Mouse (Mus musculus): ENCODE results near the gene Mzf1. TPM values are rescaled to one million over a fixed set of nuclear protein-coding genes. Genes with fewer than 3 reads are reported as not detected.

The Mzf1 gene
- polyA plus RNA-seq, 1 experiment from 2014 or later, result 4.0 TPM

DNA sequence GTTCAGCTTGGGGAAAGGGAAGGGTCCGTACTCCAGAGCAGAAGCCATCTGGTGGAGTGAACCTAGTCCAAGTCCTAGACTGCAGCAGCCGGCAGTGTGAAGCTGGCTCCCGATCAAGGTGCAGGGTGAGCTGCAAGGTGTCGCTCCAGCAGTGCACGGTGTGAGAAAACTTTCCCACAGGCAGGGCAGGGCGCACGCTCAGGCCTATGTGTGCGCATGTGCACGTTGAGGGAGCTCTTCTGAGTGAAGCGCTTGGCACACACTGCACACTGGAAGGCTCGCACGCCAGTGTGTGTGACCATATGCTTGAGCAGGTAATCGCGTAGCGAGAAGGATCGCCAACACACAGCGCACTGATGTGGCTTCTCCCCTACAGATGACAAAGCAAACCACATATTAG, 48.6 kb downstream of the Mzf1 start:
- H3K9me3 ChIP-seq (ENCODE audit: control insufficient read depth, low read length), result no peaks in the 10 kb centered on the region
- no peak overlapping the region for H3K27ac ChIP-seq (ENCODE audit: low read depth, low read length)
- DNase-seq (ENCODE audit: low spot score) (no peak), ATAC-seq (replicated peaks; ENCODE audit: low FRiP score) (no peak)
- no peak overlapping the region for H3K4me2 ChIP-seq (ENCODE audit: low read depth, low read length, severe bottlenecking)
- H3K27me3 ChIP-seq (ENCODE audit: control insufficient read depth, insufficient read depth, low read length), result no peaks in the 10 kb centered on the region
- 92% methylated on average over 17 of the region's 17 CpGs for WGBS
- H3K4me1 ChIP-seq (replicated peaks; ENCODE audit: control insufficient read depth, insufficient read depth, low read length), result peaks cover 13% of the 10 kb centered on the region
- H3K9ac ChIP-seq (ENCODE audit: low read length), result no peak overlapping the region
- H3K4me3 ChIP-seq (ENCODE audit: low read depth, low read length), result no peak overlapping the region
- peaks cover 10% of the 10 kb centered on the region; the same call in 1 of the 2 replicates for H3K36me3 ChIP-seq (ENCODE audit: control insufficient read depth, insufficient read depth, low read length)

DNA sequence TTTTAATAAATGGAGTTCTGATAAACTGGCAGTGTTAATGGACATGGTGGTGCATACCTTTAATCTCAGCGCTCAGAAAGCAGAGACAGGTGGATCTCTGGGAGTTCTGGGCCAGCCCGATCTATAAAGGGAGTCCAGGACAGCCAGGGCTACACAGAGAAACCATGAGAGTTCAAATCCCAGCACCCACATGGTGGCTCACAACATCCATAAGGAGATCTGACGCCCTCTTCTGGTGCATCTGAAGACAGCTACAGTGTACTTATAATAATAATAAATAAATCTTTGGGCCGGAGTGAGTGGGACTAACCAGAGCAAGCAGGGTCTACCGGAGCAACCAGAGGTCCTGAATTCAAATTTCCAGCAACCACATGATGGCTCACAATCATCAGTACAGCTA, 51.2 kb downstream of the Mzf1 start:
- H3K27me3 ChIP-seq (ENCODE audit: control insufficient read depth, insufficient read depth, low read length), result no peaks in the 10 kb centered on the region
- H3K4me3 ChIP-seq (ENCODE audit: low read depth, low read length), result no peak overlapping the region
- ATAC-seq (replicated peaks; ENCODE audit: low FRiP score) (no peak), DNase-seq (ENCODE audit: low spot score) (no peak)
- H3K36me3 ChIP-seq (ENCODE audit: control insufficient read depth, insufficient read depth, low read length), result peaks cover 10% of the 10 kb centered on the region; the same call in 1 of the 2 replicates
- H3K9me3 ChIP-seq (ENCODE audit: control insufficient read depth, low read length), result no peaks in the 10 kb centered on the region
- no peak overlapping the region for H3K27ac ChIP-seq (ENCODE audit: low read depth, low read length)
- 78% methylated on average over 5 of the region's 5 CpGs for WGBS
- H3K9ac ChIP-seq (ENCODE audit: low read length), result no peak overlapping the region
- H3K4me1 ChIP-seq (replicated peaks; ENCODE audit: control insufficient read depth, insufficient read depth, low read length), result peaks cover 7% of the 10 kb centered on the region; the same call in 1 of the 2 replicates
- no peak overlapping the region for H3K4me2 ChIP-seq (ENCODE audit: low read depth, low read length, severe bottlenecking)

DNA sequence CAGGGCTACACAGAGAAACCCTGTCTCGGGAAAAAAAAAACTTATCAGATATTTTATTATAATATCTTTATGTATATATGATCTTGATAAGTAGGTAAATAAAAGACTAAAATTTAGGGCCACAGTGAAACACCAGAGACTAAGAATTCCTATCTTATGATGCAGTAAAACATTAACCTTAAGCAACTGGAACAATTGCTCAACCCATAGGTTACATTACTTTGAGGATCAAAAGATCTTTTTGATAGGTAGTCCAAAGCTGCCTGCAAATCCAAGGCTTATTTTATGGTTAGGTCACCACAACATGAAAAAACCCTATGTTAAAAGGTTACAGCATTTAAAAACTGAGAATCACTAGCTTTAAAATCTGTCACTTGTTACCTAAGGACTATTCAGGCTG, 53.0 kb downstream of the Mzf1 start:
- Histone ChIP-seq H3K36me3 (ENCODE audit: control insufficient read depth, insufficient read depth, low read length) (peaks cover 5% of the 10 kb centered on the region; the same call in 1 of the 2 replicates), H3K27me3 (ENCODE audit: control insufficient read depth, insufficient read depth, low read length) (no peaks in the 10 kb centered on the region), H3K9me3 (ENCODE audit: control insufficient read depth, low read length) (no peaks in the 10 kb centered on the region), H3K4me2 (ENCODE audit: low read depth, low read length, severe bottlenecking) (no peak overlapping the region), H3K4me3 (ENCODE audit: low read depth, low read length) (no peak overlapping the region), H3K27ac (ENCODE audit: low read depth, low read length) (no peak overlapping the region), H3K9ac (ENCODE audit: low read length) (no peak overlapping the region), H3K4me1 (replicated peaks; ENCODE audit: control insufficient read depth, insufficient read depth, low read length) (no peaks in the 10 kb centered on the region)
- 83% methylated on average over 1 of the region's 1 CpGs for WGBS
- ATAC-seq (replicated peaks; ENCODE audit: low FRiP score) (no peak), DNase-seq (ENCODE audit: low spot score) (no peak)

DNA sequence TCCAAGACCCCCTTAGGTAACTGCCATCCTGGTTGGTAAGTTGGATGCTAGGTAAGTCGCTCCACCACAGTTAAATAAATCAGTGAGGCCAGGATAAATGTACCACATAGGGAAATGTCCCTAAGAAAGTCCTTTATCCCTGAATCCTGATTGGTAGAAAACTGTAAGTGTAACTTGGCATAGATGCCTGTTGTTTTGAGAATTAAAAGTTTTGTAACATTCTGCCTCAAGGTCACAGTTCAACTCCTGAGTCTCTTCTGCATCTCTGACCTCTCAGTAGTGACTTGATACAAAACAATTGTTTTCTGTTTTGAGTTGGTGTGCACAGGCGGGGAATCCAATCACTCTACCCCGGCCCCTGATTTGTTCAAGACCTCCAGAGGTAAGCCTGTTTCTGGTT, 55.7 kb downstream of the Mzf1 start, which contains the start of gene Trim28:
Gene Trim28 (plus strand): TSS at position 264 of the 400 bp plus-strand sequence.
- no peaks in the 10 kb centered on the region for H3K9me3 ChIP-seq (ENCODE audit: control insufficient read depth, low read length)
- no peak for ATAC-seq (replicated peaks; ENCODE audit: low FRiP score)
- DNase-seq (ENCODE audit: low spot score), result no peak
- WGBS, result 89% methylated on average over 3 of the region's 3 CpGs
- no peaks in the 10 kb centered on the region for H3K36me3 ChIP-seq (ENCODE audit: control insufficient read depth, insufficient read depth, low read length)
- no peaks in the 10 kb centered on the region for H3K4me1 ChIP-seq (replicated peaks; ENCODE audit: control insufficient read depth, insufficient read depth, low read length)
- H3K27ac ChIP-seq (ENCODE audit: low read depth, low read length), result no peak within 1 kb of the TSS
- no peak within 1 kb of the TSS for H3K9ac ChIP-seq (ENCODE audit: low read length)
- no peak within 1 kb of the TSS for H3K4me2 ChIP-seq (ENCODE audit: low read depth, low read length, severe bottlenecking)
- H3K4me3 ChIP-seq (ENCODE audit: low read depth, low read length), result no peak within 1 kb of the TSS
- no peaks in the 10 kb centered on the region for H3K27me3 ChIP-seq (ENCODE audit: control insufficient read depth, insufficient read depth, low read length)

DNA sequence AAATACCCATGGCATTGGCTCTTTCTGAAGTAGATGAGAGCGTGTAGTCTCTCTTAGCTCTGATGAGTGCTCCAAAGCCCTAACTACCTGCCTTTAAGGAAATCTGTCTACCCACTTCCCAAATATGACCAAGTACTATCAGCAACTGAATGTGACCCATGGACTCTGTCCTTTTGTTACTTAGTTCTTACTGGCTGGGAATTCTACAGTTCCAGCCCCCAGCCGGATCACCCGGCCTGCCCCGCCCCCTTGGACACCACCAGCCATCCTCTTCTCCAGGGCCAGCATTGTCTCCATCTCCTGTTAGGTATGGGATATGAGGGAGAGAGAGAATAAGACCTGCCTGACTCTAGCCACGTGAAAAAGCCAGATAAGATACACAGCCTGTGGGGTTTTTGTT, 56.5 kb downstream of the Mzf1 start, which contains the start of gene Slc27a5:
Gene Slc27a5 (minus strand): TSS at position 140 of the 400 bp plus-strand sequence.
- 75% methylated on average over 5 of the region's 5 CpGs for WGBS
- Histone ChIP-seq H3K27me3 (ENCODE audit: control insufficient read depth, insufficient read depth, low read length) (no peaks in the 10 kb centered on the region), H3K27ac (ENCODE audit: low read depth, low read length) (no peak within 1 kb of the TSS), H3K4me3 (ENCODE audit: low read depth, low read length) (no peak within 1 kb of the TSS), H3K4me1 (replicated peaks; ENCODE audit: control insufficient read depth, insufficient read depth, low read length) (no peaks in the 10 kb centered on the region), H3K9me3 (ENCODE audit: control insufficient read depth, low read length) (no peaks in the 10 kb centered on the region), H3K36me3 (ENCODE audit: control insufficient read depth, insufficient read depth, low read length) (no peaks in the 10 kb centered on the region), H3K4me2 (ENCODE audit: low read depth, low read length, severe bottlenecking) (no peak within 1 kb of the TSS), H3K9ac (ENCODE audit: low read length) (no peak within 1 kb of the TSS)
- DNase-seq (ENCODE audit: low spot score) (no peak), ATAC-seq (replicated peaks; ENCODE audit: low FRiP score) (no peak)

DNA sequence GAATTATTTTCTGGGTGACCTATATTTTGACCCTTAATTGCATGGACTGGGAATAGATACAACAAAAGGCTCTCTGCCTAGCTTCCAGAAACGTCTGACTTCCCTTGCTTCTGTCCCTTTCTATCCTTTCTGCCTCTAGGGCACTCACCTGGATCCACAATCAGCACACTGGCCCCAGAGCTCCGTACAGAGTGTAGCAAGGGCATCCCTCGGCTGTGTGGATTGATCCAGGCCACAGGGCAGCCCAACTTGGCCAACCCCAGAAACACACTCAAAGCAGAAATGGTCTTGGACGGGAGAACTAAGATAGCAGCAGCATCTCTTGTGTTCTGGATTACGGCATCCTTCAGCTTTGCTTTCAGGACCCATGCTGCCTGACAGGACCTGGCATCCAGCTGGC, 57.3 kb downstream of the Mzf1 start:
- Histone ChIP-seq H3K27me3 (ENCODE audit: control insufficient read depth, insufficient read depth, low read length) (no peaks in the 10 kb centered on the region), H3K36me3 (ENCODE audit: control insufficient read depth, insufficient read depth, low read length) (no peaks in the 10 kb centered on the region), H3K4me3 (ENCODE audit: low read depth, low read length) (no peak overlapping the region), H3K4me1 (replicated peaks; ENCODE audit: control insufficient read depth, insufficient read depth, low read length) (no peaks in the 10 kb centered on the region), H3K9ac (ENCODE audit: low read length) (no peak overlapping the region), H3K4me2 (ENCODE audit: low read depth, low read length, severe bottlenecking) (no peak overlapping the region), H3K27ac (ENCODE audit: low read depth, low read length) (no peak overlapping the region), H3K9me3 (ENCODE audit: control insufficient read depth, low read length) (no peaks in the 10 kb centered on the region)
- no peak for ATAC-seq (replicated peaks; ENCODE audit: low FRiP score)
- 66% methylated on average over 5 of the region's 5 CpGs for WGBS
- DNase-seq (ENCODE audit: low spot score), result no peak

DNA sequence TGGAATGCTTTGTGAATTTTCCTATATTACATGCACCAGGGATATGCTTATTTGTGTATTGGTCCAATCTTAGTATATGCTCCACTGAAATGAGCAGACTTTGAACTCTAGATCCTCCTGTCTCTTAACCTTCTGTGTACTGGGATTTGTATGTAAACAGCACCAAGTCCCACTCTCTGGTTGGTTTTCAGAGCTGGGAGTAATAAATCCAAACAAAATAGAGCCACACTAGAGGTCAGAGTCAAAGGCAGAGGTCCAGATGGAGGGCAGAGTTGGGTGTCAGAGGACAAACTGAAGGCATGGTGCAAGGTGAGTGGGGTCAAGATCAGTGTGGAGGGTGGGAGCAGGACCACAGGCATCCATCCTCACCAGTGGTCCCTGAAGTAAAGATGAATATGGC, 58.7 kb downstream of the Mzf1 start:
- DNase-seq (ENCODE audit: low spot score), result no peak
- H3K9me3 ChIP-seq (ENCODE audit: control insufficient read depth, low read length), result no peaks in the 10 kb centered on the region
- no peak for ATAC-seq (replicated peaks; ENCODE audit: low FRiP score)

DNA sequence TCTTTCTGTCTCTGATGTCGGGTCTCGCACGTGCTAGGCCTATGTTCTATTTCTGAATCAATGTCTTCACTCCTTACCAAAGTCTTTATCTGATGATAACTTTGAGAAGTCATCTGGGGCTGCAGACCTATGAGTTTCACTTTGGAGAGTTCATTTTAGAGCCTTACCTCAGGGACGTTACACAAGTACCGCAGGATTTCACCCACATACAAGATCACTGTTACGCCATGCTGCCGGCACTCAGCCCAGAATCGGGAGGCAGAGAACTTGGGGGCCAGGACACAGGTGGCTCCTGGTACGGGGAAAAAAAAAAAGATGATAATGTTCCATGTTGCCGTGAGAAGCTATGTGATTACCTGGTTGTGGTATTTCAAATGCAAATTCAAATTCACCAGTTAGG, 61.4 kb downstream of the Mzf1 start:
- H3K27ac ChIP-seq (ENCODE audit: low read depth, low read length), result no peak overlapping the region
- no peaks in the 10 kb centered on the region for H3K27me3 ChIP-seq (ENCODE audit: control insufficient read depth, insufficient read depth, low read length)
- H3K9me3 ChIP-seq (ENCODE audit: control insufficient read depth, low read length), result no peaks in the 10 kb centered on the region
- WGBS, result 92% methylated on average over 10 of the region's 10 CpGs
- no peaks in the 10 kb centered on the region for H3K4me1 ChIP-seq (replicated peaks; ENCODE audit: control insufficient read depth, insufficient read depth, low read length)
- ATAC-seq (replicated peaks; ENCODE audit: low FRiP score), result no peak
- no peak overlapping the region for H3K4me2 ChIP-seq (ENCODE audit: low read depth, low read length, severe bottlenecking)
- H3K4me3 ChIP-seq (ENCODE audit: low read depth, low read length), result no peak overlapping the region
- no peak for DNase-seq (ENCODE audit: low spot score)
- H3K9ac ChIP-seq (ENCODE audit: low read length), result no peak overlapping the region
- H3K36me3 ChIP-seq (ENCODE audit: control insufficient read depth, insufficient read depth, low read length), result no peaks in the 10 kb centered on the region

More for the DNA sequence above, 58.7 kb downstream of the Mzf1 start:
- Histone ChIP-seq H3K4me2 (ENCODE audit: low read depth, low read length, severe bottlenecking) (no peak overlapping the region), H3K27ac (ENCODE audit: low read depth, low read length) (no peak overlapping the region), H3K4me3 (ENCODE audit: low read depth, low read length) (no peak overlapping the region), H3K27me3 (ENCODE audit: control insufficient read depth, insufficient read depth, low read length) (no peaks in the 10 kb centered on the region), H3K36me3 (ENCODE audit: control insufficient read depth, insufficient read depth, low read length) (no peaks in the 10 kb centered on the region), H3K4me1 (replicated peaks; ENCODE audit: control insufficient read depth, insufficient read depth, low read length) (no peaks in the 10 kb centered on the region), H3K9ac (ENCODE audit: low read length) (no peak overlapping the region)

Measured in forebrain, embryonic 11.5 days (tissue).